Mouse (Mus musculus) spleen, postnatal 4 days (tissue): Measurements from ENCODE around the gene Gm3047.
"Not testable (repeated sequence)": the region's sequence is repeated elsewhere in the genome, so short reads cannot be mapped to it uniquely, and the experiment has no call there.

Experiments
- DNase-seq, 2 experiments: peaks; one replicate each; pipeline ENCODE4 v3.0.0; 2022; ENCODE audit warnings: low spot score in 2 of 2

The Gm3047 gene

GRCm38 (mm10) chr14:4555105-4555504 lies at the start of gene Gm3047:
Gene Gm3047 (plus strand): TSS chr14:4555405.
- DNase-seq: not testable (repeated sequence)
